Mouse (Mus musculus): Measurements from ENCODE around the gene Abcg8.

The Abcg8 gene

DNA sequence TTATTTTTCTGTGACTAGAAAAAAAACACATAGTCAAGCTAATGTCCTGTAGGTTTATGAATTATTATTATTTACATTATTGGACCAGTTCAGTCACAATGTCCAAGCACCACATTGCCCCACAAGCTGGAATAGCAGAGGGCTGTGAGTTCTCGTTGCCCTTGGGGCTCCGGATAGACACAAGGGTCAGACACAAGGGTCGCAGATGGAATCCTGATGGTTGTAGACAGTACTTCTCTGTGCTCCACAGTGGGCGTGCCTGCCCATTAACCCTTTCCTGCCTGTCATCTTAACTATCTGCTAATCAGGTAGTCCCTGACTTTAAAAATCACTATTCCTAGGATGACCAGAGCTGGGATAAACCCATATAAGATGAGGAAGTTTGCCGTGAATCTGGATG is 17.9 kb upstream of the Abcg8 start:
- in situ Hi-C loops (cut with MboI; ENCODE audit: low sequenced_read_pairs), result no loop called here

DNA sequence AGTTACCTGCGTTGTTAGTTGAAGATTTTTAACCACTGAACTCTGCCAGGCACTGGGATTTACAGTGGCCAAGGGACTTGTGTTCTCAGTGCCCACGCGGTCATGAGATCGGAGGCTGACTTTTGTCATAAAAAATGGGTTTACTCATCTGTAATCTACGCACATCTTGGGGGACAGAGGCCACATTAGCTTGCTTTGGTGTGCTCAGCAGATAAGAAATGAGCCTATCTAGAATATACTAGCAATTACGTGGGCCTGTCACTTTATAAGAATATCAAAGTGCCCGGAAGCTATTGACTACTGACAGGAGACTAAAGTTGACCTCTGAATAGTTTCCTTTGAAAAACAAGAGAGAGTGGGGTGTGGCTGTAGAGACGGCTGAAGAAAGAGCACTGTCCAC is 17.2 kb upstream of the Abcg8 start:
- in situ Hi-C loops (cut with MboI; ENCODE audit: low sequenced_read_pairs), result no loop called here

GRCm38 (mm10) chr17:84665053-84665452 is 11.0 kb upstream of the Abcg8 start:
- in situ Hi-C loops (cut with MboI; ENCODE audit: low sequenced_read_pairs), result no loop called here

- in situ Hi-C loops (cut with MboI; ENCODE audit: low sequenced_read_pairs), result no loop called here
Measured at GRCm38 (mm10) chr17:84665691-84666090, 10.4 kb upstream of the Abcg8 start.

- in situ Hi-C loops (cut with MboI; ENCODE audit: low sequenced_read_pairs), result no loop called here
Measured at GRCm38 (mm10) chr17:84667848-84668247, 8.3 kb upstream of the Abcg8 start.

- in situ Hi-C loops (cut with MboI; ENCODE audit: low sequenced_read_pairs), result no loop called here
Measured at GRCm38 (mm10) chr17:84672376-84673369, 3.4 kb upstream of the Abcg8 start.

DNA sequence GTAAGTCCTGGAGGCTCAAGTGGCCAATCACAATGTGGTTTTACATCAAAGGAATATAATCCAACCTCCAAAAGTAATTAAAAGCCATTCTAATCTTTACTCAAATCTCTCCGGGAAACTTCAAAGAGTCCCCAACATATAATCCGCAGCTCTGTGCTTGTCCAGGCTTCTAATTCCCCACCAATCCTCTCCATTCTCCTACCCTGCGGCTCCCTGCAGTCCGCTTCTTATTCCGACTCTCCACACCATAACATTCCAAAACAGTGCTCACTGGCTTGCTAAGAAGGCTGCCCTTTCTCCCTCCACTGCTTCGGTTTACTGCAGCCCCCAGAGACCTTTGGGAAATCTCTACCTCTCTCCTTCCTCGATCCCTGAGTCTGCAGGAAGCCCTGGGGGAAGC is 2.1 kb upstream of the Abcg8 start:
- in situ Hi-C loops (cut with MboI; ENCODE audit: low sequenced_read_pairs), result no loop called here

DNA sequence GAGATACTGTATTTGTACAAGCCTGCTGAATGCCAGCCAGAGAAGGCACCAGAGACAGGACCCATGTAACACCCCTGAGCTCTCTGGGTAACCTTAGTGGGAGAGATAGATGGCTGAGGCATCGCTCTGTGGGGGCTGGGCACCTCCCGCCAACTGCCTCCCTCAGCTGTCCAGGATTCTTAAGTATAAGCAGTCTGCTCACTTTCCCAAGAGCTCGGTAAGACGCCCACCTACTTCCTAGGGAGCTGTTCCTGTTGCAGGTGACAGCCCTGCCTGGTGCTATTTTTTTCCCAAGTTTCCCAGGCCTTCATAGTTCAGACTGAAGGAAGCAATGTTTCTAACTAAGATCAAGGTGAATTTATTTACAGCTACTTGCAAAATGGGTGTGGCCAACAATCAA is 898 bp upstream of the Abcg8 start:
- in situ Hi-C loops (cut with MboI; ENCODE audit: low sequenced_read_pairs), result no loop called here

DNA sequence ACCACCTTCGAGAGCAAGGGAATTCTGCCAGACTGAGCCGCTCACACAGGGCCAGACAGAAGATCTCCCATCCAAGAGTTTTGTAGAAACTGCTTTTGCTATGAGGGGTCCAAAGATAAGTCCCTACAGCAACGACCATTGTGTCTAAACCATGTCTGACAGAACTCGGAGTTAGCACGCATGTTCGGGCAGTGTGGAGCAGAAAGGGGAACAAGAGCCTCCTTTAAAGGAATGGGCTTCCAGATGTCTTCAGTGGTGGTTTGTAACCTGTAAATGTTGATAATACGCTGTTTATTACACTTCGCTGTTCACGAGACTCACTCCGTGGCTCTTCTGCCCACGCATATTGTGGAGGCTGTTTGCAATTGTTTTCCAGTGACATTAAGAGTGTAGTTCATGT is 1.5 kb downstream of the Abcg8 start:
- in situ Hi-C loops (cut with MboI; ENCODE audit: low sequenced_read_pairs), result no loop called here

- in situ Hi-C loops (cut with MboI; ENCODE audit: low sequenced_read_pairs), result no loop called here
Measured at GRCm38 (mm10) chr17:84681670-84682069, 5.6 kb downstream of the Abcg8 start.

DNA sequence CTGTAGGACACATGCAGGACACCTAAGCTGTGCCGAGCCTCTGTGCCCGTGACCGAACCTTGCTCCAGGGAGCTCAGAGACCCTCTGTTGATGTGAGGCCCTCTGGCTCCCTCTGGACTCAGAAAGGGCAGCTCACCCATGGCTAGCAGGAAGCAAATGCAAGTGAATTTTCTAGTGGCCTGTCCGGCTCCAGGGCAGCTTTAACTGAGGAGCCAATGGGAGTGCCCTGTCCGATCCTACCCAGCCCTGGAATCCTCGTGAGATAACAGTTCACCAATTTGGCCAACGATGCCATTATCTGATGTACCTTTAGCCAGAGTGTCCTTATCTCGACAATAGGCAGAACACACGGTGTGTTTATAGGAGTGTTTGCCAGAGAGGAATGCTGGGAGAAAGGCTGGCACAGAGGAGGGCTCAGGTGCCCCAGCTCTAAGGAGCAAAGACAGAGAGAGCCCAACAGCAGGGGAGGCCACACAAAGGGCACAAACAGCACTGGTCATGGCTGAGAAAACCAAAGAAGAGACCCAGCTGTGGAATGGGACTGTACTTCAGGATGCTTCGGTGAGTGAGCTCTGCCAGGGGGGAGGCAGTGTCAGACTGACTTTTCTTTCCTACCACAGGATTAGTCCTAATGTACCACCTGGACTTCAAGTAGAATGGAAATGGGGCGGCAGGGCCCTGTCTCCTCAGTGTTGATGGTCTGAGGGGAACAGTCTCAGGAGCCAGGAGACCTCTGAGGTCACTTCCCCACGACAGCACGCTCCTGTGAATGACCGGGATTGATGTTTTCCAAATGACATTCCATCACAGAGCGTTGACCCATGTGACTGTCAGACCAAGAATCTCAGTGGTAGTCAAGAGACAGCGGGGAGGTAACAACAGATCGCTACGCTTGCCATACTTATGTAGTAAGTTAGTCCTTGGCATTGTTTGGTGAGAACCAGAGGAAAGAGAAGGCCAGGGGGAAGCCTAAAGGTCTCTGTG is 6.9 kb downstream of the Abcg8 start, which contains the start of gene Abcg5:
Gene Abcg5, minus strand, starts transcription at position 278 of the 984 bp plus-strand sequence.
- in situ Hi-C loops (cut with MboI; ENCODE audit: low sequenced_read_pairs), result no loop called here

DNA sequence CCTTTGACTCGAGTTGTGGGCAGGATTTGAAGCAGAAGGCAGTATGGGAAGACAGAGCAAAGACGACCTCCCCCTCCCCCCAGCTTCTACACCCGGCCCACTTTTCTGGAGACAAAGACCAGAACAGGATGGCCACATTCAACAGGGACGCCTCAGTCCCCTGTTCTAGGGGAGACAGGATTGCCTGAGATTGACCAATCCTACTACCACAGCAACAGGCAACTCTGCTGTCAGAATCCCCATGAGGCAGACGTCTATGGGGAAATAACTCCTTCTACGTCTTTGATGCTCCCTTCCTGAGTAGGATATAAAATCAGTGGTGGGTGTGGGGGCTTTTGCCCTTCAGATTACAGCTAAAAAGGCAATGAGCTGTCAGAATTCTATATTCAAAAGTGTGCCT is 8.2 kb downstream of the Abcg8 start:
- in situ Hi-C loops (cut with MboI; ENCODE audit: low sequenced_read_pairs), result no loop called here

GRCm38 (mm10) chr17:84685286-84685685 is 9.2 kb downstream of the Abcg8 start:
- in situ Hi-C loops (cut with MboI; ENCODE audit: low sequenced_read_pairs), result no loop called here

DNA sequence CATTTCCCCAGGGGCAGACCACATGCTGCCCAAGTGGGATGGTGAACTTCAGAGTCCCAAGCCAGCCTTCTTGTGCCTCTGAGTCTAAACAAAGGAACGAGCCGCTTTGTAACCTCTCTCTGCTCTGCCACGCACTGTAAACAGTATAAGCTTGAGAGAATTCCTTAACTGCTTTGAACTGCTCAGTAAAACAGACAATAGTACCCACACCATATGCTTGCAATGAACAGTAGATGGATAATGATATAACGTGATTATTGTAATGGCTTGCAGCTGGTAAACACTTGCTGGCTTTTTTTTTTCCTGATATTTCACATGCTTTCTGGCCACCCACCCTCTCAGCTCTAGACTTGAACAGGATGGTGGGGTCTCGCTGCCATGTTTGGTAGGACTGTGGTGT is 11.9 kb downstream of the Abcg8 start:
- in situ Hi-C loops (cut with MboI; ENCODE audit: low sequenced_read_pairs), result no loop called here

GRCm38 (mm10) chr17:84688834-84689233 is 12.7 kb downstream of the Abcg8 start:
- in situ Hi-C loops (cut with MboI; ENCODE audit: low sequenced_read_pairs), result no loop called here

DNA sequence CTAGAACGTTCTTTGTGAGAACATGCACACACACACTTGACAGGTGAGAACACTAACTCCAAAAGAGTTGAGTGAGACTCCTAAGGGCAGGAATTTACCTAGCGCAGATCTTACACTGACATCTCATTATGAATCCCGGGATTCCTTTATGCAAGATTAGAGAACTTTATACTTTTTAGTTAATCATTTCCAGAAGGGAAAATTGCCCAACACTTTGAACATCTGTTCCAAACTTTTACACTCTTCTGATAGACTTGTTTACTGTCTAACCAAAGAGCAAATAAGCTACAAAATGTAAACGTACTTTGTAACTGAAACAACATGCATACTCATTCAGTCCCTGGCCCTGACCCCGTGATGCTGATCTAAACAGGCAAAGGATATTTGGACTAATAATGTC is 13.2 kb downstream of the Abcg8 start:
- in situ Hi-C loops (cut with MboI; ENCODE audit: low sequenced_read_pairs), result no loop called here

- in situ Hi-C loops (cut with MboI; ENCODE audit: low sequenced_read_pairs), result no loop called here
Measured at GRCm38 (mm10) chr17:84690111-84690510, 14.0 kb downstream of the Abcg8 start.

DNA sequence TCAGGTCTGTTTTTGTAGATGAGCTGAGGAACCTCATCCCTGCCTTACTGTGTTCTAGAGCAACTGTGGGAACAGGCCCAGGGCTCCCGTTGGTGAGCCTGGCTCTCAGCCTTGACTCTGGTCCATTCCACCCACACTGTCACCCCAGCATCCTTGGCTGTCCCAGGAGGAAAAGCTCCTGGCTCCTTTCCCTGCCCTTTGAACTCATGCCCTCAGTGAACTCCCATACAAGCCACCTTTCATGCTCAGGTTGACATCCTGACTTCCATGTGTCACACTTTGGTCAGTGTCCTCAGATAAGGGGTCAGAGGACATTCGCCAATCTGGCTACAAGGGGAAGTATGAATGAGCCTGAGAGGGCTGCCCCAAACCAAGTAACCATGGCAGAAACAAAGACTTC is 17.6 kb downstream of the Abcg8 start:
- in situ Hi-C loops (cut with MboI; ENCODE audit: low sequenced_read_pairs), result no loop called here

DNA sequence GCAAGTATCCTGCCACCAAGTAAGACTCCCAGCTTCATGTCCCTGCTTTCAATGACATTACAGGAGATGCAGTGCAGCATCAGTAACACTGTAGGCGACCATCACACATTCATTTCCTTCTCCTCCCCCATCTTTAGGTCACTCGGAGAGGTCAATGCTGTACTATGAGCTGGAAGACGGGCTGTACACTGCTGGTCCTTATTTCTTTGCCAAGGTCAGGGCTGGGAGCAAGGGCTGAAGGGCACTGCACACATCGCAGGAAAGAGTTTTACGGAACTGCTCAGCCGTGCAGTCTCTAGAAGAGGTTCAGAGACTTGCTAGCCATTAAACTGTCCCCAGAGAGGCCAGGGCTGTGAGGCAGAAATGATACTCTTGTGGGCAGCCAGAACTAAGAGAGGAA is 20.4 kb downstream of the Abcg8 start:
- in situ Hi-C loops (cut with MboI; ENCODE audit: low sequenced_read_pairs), result no loop called here

DNA sequence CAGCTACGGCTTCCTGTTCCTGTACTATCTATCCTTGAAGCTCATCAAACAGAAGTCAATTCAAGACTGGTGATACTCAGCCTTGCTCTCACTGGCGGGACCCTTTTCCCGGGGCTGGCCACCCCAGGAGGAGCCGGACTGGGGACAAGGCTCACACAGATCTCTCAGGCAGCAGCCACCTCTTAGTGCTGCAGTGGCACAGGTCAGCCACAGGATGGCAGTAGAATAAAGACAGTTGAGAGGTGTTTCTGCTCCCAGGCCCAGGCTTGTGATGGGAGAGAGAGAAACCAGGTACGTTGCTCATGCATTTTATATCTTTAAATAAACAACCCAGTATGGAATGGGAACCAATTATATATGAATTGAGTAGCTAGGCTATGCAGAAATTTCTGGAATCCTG is 22.6 kb downstream of the Abcg8 start:
- in situ Hi-C loops (cut with MboI; ENCODE audit: low sequenced_read_pairs), result no loop called here

- in situ Hi-C loops (cut with MboI; ENCODE audit: low sequenced_read_pairs), result no loop called here
Measured at GRCm38 (mm10) chr17:84707407-84707806, 31.3 kb downstream of the Abcg8 start.
